Mouse (Mus musculus): ENCODE data around the gene Flad1. TPM values are rescaled to one million over a fixed set of nuclear protein-coding genes. Genes with fewer than 3 reads are reported as not detected.

Flad1 gene
- polyA plus RNA-seq, 1 experiment from 2014 or later, result 27.1 TPM

DNA sequence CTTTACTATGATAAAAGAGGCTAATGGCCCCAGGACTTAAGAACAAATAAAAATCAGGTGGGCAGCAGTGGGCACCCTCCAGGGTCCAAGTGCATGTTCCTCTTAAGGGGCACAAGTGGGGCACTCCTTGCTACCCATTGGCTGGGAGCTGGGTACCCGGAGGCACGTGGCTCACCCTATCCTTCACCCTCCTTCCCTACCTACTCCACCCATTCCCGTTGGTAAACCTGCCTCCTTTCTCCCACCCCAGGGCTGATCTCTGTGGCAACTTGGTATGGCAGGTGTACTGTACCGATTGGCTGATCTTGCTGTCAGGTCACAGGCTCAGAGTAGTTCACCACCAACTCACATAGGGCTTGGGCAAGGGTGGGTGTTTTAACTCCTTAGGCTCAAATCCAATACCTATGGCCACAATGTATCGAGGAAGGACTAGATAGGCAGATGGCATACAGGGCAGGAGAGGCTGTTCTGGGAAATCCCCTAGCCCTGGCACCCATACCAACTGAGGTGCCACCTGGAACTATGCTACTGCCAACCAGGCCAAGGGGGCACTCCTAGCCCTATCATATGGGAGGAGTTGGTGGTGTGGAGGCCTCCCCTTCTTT, 27.9 kb downstream of the Flad1 start:
- no peak overlapping the region for H3K9ac ChIP-seq
- no peaks in the 10 kb centered on the region for H3K9me3 ChIP-seq
- no peaks in the 10 kb centered on the region for H3K36me3 ChIP-seq
- no peak for ATAC-seq (ENCODE audit: low FRiP score, low read depth)
- no peaks in the 10 kb centered on the region for H3K27me3 ChIP-seq
- no peak overlapping the region for H3K4me2 ChIP-seq (replicated peaks)
- H3K4me3 ChIP-seq, result no peak overlapping the region
- WGBS, result 84% methylated on average over 5 of the region's 5 CpGs
- H3K27ac ChIP-seq, result no peak overlapping the region
- H3K4me1 ChIP-seq, result peaks cover 35% of the 10 kb centered on the region

DNA sequence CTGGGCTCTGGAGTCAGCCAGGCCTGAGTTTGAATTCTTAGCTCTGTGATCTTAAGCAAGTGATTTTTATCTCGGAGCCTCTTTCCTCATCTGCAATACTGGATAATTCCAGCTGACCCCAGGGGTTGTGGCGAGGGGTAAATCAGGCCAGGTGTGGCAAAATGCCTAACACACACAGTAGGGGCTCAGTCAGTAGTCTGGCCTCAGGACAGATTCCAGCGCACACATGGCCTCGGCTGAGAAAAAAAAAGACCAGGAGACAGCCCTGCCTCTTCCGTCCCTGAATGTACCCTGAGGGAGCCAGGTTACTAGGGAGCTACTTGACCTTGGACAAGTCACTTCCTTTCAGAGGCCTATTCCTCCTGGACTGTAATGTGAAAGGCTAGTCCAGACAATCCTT, 28.7 kb downstream of the Flad1 start:
- Histone ChIP-seq H3K4me1 (peaks cover 36% of the 10 kb centered on the region), H3K27ac (no peak overlapping the region), H3K27me3 (no peaks in the 10 kb centered on the region), H3K36me3 (no peaks in the 10 kb centered on the region), H3K4me3 (no peak overlapping the region), H3K9ac (no peak overlapping the region), H3K9me3 (no peaks in the 10 kb centered on the region), H3K4me2 (replicated peaks) (no peak overlapping the region)
- ATAC-seq (ENCODE audit: low FRiP score, low read depth), result no peak
- WGBS, result 75% methylated on average over 5 of the region's 5 CpGs

DNA sequence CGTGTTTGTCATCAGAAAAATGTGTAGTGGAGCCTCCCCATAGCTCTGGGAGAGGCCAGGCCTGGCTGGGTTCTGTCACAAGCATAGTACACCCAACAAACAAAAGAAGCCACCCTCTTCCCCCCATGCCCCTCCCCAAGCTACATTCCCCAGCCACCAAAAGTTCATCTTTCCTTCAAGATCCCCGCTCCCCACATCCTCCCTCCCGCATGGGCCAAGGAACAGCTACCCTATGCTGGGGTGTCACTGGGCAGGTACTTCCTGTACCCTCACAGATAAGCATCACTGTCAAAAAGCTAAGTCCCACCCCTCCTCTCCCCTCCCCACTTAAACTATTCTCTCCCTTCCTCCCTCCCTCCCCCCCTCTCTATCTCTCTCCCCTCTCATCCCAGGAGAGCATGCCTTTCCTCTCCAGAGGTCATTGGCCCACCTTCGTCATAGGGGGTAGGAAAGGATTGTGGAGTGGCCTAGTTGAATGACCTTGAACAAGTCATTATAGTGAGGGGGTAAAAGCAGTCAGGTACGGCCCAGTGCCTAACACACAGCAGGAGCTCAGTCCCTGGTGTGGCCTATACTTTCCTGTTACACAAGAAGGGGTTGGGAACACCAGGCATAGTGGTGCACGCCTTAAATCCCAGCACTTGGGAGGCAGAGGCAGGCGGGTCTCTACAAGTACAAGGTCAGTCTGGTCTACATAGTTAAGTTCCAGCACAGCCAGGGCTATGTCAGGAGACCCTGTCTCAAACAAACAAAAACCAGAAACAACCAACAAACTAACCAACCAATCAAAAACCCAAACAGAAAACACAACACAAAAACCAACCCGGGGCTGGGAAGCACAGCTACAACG, 29.4 kb downstream of the Flad1 start:
- Histone ChIP-seq H3K4me3 (no peak overlapping the region), H3K9me3 (no peaks in the 10 kb centered on the region), H3K27me3 (no peaks in the 10 kb centered on the region), H3K9ac (no peak overlapping the region), H3K36me3 (no peaks in the 10 kb centered on the region), H3K4me1 (peaks cover 38% of the 10 kb centered on the region), H3K27ac (no peak overlapping the region), H3K4me2 (replicated peaks) (no peak overlapping the region)
- ATAC-seq (ENCODE audit: low FRiP score, low read depth), result no peak
- WGBS, result 81% methylated on average over 9 of the region's 9 CpGs

DNA sequence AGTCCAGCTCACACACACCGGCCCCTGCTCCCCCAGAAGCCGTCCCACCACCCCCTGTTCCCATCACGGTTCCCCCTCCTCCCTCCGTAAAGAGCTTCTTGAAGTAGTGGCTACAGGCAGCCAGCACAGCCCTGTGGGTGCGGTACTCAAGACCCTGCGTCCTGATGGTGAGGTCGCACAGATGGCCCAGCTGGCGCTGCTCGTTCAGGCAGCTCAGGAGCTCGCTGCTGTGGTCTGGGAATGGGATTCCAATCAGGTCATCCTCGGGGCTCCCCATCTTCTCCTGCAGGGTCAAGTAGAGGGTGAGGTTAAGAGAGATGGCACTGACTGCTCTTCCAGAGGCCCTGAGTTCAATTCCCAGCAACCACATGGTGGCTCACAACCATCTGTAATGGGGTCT, 30.4 kb downstream of the Flad1 start:
- Histone ChIP-seq H3K27me3 (no peaks in the 10 kb centered on the region), H3K27ac (no peak overlapping the region), H3K4me3 (no peak overlapping the region), H3K9me3 (no peaks in the 10 kb centered on the region), H3K4me2 (replicated peaks) (no peak overlapping the region), H3K4me1 (peaks cover 29% of the 10 kb centered on the region), H3K36me3 (no peaks in the 10 kb centered on the region), H3K9ac (no peak overlapping the region)
- ATAC-seq (ENCODE audit: low FRiP score, low read depth), result no peak
- WGBS, result 79% methylated on average over 11 of the region's 11 CpGs

DNA sequence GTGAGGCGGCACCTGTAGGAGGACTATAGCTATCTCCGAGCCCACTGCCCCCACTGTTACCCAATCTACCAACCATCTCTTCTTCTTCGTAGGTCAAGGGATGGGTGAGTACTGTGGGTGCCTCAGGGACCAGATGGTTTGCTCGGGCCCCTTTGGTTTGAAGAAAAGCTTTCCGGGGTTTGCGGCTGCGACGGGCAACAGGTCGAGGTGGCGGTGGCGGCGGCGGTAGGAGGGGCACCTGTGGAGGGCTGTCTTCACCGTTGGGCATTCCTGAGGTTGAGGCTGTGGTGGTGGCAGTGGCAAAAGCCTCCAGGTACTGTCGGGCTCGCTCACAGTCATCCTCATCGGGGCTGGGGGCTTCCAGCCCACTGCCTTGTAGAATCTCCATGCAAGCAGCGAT, 31.0 kb downstream of the Flad1 start:
- Histone ChIP-seq H3K27ac (no peak overlapping the region), H3K9ac (no peak overlapping the region), H3K4me2 (replicated peaks) (no peak overlapping the region), H3K9me3 (no peaks in the 10 kb centered on the region), H3K4me3 (no peak overlapping the region), H3K27me3 (no peaks in the 10 kb centered on the region), H3K4me1 (peaks cover 29% of the 10 kb centered on the region), H3K36me3 (no peaks in the 10 kb centered on the region)
- 90% methylated on average over 18 of the region's 18 CpGs for WGBS
- ATAC-seq (ENCODE audit: low FRiP score, low read depth), result no peak

DNA sequence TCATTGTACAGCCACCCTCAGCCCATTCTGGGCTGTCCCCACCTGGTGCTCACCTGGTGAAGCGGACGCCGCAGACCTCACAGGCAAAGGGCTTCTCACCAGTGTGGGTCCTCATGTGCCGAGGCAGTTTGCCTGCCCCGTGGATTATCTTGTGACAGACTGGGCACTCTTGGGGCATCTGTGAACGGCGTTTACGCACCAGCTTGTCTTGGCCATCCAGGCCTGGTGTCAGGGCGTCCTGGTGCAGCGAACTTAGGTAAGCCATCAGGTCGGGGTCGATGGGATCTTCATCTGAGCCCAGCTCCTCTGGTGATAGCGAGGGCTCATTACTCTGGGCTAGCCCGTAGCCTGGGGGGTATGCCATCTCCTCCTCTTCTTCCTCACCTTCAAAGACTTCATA, 31.4 kb downstream of the Flad1 start:
- Histone ChIP-seq H3K4me3 (no peak overlapping the region), H3K27ac (no peak overlapping the region; the same call in 1 of the 2 replicates), H3K27me3 (no peaks in the 10 kb centered on the region), H3K9me3 (no peaks in the 10 kb centered on the region), H3K4me1 (peaks cover 25% of the 10 kb centered on the region), H3K36me3 (no peaks in the 10 kb centered on the region), H3K9ac (no peak overlapping the region), H3K4me2 (replicated peaks) (no peak overlapping the region)
- 92% methylated on average over 14 of the region's 14 CpGs for WGBS
- no peak for ATAC-seq (ENCODE audit: low FRiP score, low read depth)

DNA sequence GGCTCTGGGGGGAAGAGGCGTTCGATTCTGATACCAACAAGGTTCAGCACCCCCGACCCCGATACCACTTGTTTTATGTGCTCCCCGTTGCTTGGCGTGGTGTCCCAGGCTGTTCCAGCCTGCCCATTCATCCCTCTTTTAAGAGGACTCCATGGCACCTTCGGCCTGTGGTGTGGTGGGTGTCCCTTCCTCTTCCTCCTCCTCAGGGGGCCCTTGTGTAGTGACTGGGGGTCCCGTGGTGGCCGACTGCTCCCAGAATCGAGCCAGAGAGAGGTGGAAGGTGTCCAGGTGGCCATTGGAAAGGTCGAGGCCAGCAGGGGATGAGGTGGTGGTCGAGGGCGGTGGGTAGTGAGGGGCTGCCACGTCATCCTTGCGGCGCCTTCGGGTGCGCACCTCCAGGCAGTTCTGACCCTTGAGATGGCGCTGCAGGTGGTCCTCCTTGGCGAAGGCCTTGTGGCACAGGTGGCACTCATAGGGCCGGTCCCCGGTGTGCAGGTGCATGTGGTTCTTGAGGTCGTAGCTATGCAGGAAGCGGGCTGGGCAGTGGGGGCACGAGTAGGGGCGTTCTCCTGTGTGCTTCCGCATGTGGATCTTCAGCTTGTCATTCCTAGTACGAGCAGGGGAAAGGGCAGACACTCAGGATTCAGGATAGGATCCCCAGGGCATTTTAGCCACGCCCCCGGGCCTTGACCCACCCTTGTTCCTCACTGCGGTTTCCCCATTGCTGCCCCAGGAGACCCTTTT, 32.1 kb downstream of the Flad1 start:
- Histone ChIP-seq H3K9ac (no peak overlapping the region), H3K27me3 (no peaks in the 10 kb centered on the region), H3K36me3 (no peaks in the 10 kb centered on the region), H3K27ac (no peak overlapping the region), H3K4me2 (replicated peaks) (peak overlapping the region; percentile 80; the same call in 1 of the 2 replicates), H3K4me1 (peaks cover 17% of the 10 kb centered on the region), H3K4me3 (no peak overlapping the region; the same call in 1 of the 2 replicates), H3K9me3 (no peaks in the 10 kb centered on the region)
- ATAC-seq (ENCODE audit: low FRiP score, low read depth), result no peak
- WGBS, result 88% methylated on average over 31 of the region's 31 CpGs

DNA sequence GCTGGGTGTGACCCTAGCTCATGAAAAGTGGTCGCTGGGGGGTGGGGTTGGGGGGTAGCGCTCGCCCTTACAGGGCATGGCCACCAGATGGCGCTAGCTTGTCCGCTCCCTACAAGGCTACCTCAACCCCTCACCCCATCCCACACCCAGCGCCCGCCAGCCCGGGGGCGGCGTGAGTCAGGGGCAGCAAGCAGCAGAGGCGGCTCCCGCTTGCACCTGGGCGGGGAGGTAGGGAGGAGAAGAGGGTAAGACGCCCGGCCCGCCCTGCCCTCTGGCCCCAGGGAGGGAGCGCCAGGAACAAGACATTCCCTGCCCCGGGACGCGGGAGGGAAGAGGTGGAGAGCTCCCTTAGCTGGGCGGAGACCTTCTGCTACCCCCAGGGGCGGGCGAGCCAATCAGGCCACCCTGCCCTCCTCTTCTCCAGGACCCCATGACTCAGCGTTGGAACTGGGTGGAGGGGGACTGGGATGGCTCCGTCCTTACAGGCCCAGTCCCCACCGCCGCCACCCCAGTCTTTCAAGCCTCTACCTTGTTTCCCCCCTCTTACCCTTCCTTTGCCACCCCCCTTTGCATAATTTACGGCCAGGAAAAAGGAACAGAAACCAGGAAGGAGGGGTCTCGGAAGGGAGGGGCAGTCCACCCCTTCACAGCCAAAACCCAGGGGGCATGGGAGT, 33.1 kb downstream of the Flad1 start:
- WGBS, result 1% methylated on average over 29 of the region's 29 CpGs
- no peaks in the 10 kb centered on the region for H3K9me3 ChIP-seq

DNA sequence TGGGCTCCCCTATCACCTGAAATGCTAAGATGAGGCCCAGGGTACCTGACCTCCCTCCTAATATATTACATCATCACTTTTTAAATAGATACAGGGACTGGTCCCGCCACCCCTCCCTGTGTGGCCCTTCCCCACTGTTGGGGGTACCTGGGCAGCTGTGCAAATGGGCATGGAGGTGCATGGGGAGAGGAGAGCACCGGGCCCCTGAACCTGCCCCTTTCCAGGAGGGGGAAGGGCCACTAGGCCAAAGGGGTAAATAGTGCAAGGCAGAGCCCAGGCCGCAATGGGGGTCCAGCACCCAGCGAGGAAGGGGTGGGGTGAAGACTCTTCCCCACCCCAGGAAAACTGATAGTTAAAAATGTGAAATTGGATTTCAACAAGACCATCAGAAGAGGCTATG, 33.8 kb downstream of the Flad1 start:
- H3K36me3 ChIP-seq, result no peaks in the 10 kb centered on the region
- no peaks in the 10 kb centered on the region for H3K9me3 ChIP-seq
- H3K4me3 ChIP-seq, result peak overlapping the region; percentile 61
- H3K4me2 ChIP-seq (replicated peaks), result peak overlapping the region; percentile 80
- H3K4me1 ChIP-seq, result peaks cover 12% of the 10 kb centered on the region
- 71% methylated on average over 4 of the region's 4 CpGs for WGBS
- peak overlapping the region; percentile 28; the same call in 1 of the 2 replicates for H3K27ac ChIP-seq
- no peak overlapping the region for H3K9ac ChIP-seq
- ATAC-seq (ENCODE audit: low FRiP score, low read depth), result peak; percentile 18; the same call in 1 of the 2 replicates
- H3K27me3 ChIP-seq, result no peaks in the 10 kb centered on the region

More for the DNA sequence above, 33.1 kb downstream of the Flad1 start:
- Histone ChIP-seq H3K36me3 (no peaks in the 10 kb centered on the region), H3K9ac (peak overlapping the region; percentile 72), H3K4me1 (peaks cover 12% of the 10 kb centered on the region), H3K4me2 (replicated peaks) (peak overlapping the region; percentile 80), H3K27me3 (no peaks in the 10 kb centered on the region), H3K27ac (peak overlapping the region; percentile 28; the same call in 1 of the 2 replicates), H3K4me3 (peak overlapping the region; percentile 61)
- peak; percentile 90 for ATAC-seq (ENCODE audit: low FRiP score, low read depth)

DNA sequence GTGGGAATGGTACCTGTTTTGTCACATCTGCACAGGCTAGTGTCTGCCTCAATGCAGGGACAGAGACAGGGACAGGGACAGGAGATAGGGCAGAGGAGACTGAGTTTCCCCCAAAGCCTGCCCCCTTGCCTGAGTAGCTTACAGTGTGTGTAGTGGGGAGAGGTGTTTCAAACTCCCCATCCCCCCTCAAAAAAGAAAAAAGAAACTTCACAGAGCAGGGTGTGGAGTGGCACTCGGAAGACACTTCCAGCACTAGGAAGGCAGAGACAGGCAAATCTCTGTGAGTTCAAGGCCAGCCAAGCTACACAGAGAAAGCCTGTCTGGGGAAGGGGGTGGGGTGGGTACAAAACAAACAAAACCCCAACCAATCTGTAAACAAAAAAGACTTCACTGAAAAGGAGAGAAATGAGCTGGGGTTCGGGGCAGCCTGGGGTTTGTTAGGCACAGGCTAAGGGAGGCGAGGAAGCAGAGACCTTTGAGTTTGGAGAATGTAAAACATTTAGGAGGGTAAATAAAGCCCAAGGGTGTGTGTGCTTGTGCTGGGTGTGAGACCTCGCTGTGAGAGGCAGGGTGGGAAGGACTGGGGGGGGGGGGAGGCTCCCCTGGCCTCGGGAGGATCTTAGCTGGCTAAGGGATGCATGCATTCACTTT, 38.0 kb downstream of the Flad1 start:
- Histone ChIP-seq H3K4me1 (peaks cover 7% of the 10 kb centered on the region), H3K36me3 (no peaks in the 10 kb centered on the region), H3K9ac (no peak overlapping the region), H3K4me3 (no peak overlapping the region), H3K27ac (no peak overlapping the region), H3K27me3 (no peaks in the 10 kb centered on the region), H3K4me2 (replicated peaks) (no peak overlapping the region), H3K9me3 (no peaks in the 10 kb centered on the region)
- ATAC-seq (ENCODE audit: low FRiP score, low read depth), result no peak
- WGBS, result 44% methylated on average over 5 of the region's 5 CpGs

DNA sequence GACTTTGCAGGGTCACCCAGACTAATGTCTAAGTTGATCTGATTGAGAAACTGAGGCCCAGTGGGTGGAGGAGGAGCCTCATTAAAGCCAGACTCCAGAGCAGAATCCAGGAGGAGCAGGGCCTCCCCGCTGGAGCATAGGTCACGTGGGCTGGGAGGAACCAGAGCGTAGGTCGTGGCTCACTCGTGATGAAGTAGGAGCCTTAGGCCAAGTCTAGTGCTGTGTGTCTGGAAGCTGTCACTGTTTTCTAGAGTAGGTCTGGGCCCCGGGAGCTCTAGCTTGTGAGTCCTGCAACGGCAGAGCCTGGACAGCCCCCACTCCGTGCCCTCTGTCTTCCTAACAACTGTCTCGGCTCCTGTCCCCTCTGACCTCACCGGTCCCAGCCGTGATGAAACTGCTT, 44.3 kb downstream of the Flad1 start:
- no peak overlapping the region for H3K4me3 ChIP-seq
- H3K36me3 ChIP-seq, result no peaks in the 10 kb centered on the region
- H3K9ac ChIP-seq, result no peak overlapping the region
- ATAC-seq (ENCODE audit: low FRiP score, low read depth), result no peak
- H3K27me3 ChIP-seq, result no peaks in the 10 kb centered on the region
- H3K9me3 ChIP-seq, result no peaks in the 10 kb centered on the region
- no peak overlapping the region for H3K27ac ChIP-seq
- no peak overlapping the region for H3K4me2 ChIP-seq (replicated peaks)
- H3K4me1 ChIP-seq, result 0 out of 2 replicates have a peak, but pooled peaks cover 12% of the 10 kb centered on the region
- WGBS, result 60% methylated on average over 11 of the region's 11 CpGs

Measured in limb, embryonic 13.5 days (tissue).